Mouse (Mus musculus) C2C12 (cell line): ENCODE measurements around the gene Eif2s3x. TPM values are rescaled to one million over a fixed set of nuclear protein-coding genes. Genes with fewer than 3 reads are reported as not detected.

ENCODE experiments used
- H3K27me3 ChIP-seq: one replicate; pipeline ENCODE4 v1.6.1; 2011; ENCODE audit not compliant: control insufficient read depth, insufficient read depth, insufficient read length
- H3K36me3 ChIP-seq: one replicate; pipeline ENCODE4 v1.6.1; 2011; ENCODE audit not compliant: control insufficient read depth, insufficient read depth
- H3K4me3 ChIP-seq: one replicate; pipeline ENCODE4 v1.5.1; 2011; ENCODE audit warnings: mild to moderate bottlenecking, control low read depth; ENCODE audit not compliant: poor library complexity, insufficient read depth, severe bottlenecking
- H3K79me2 ChIP-seq: one replicate; pipeline ENCODE4 v1.6.1; 2011; ENCODE audit not compliant: control insufficient read depth, insufficient read depth
- H3K79me3 ChIP-seq: one replicate; pipeline ENCODE4 v1.6.1; 2011; ENCODE audit warnings: low read depth, control low read depth
- H3ac ChIP-seq: one replicate; pipeline ENCODE3; 2011; ENCODE audit warnings: low read depth; ENCODE audit not compliant: control insufficient read depth, insufficient read length
- CEBPB ChIP-seq: IDR thresholded peaks from one replicate; pipeline ENCODE4 v1.6.1; 2011; ENCODE audit warnings: low read depth, mild to moderate bottlenecking, control low read depth, moderate library complexity
- CTCF ChIP-seq: IDR thresholded peaks from one replicate; pipeline ENCODE4 v1.5.1; 2011; ENCODE audit not compliant: control insufficient read depth, insufficient read depth, insufficient read length
- FOSL1 ChIP-seq: IDR thresholded peaks from one replicate; pipeline ENCODE4 v1.8.0; 2011; ENCODE audit warnings: mild to moderate bottlenecking, low read length; ENCODE audit not compliant: poor library complexity, insufficient read depth, severe bottlenecking
- MAX ChIP-seq: IDR thresholded peaks from one replicate; pipeline ENCODE4 v1.6.1; 2011; ENCODE audit warnings: mild to moderate bottlenecking, control low read depth
- MYOD1 ChIP-seq: IDR thresholded peaks from one replicate; pipeline ENCODE4 v1.6.1; 2011; ENCODE audit warnings: low read depth; ENCODE audit not compliant: control insufficient read depth, insufficient read length
- MYOG ChIP-seq: IDR thresholded peaks from one replicate; pipeline ENCODE4 v1.6.1; 2011; ENCODE audit not compliant: control insufficient read depth, insufficient read length; ENCODE audit errors: extremely low read depth
- USF1 ChIP-seq: IDR thresholded peaks from one replicate; pipeline ENCODE4 v1.6.1; 2011; ENCODE audit warnings: low read depth, mild to moderate bottlenecking, control low read depth, moderate library complexity
- long read RNA-seq, 2 experiments: library from polyadenylated mRNA; unstranded; transcript quantifications; one replicate each; pipeline ENCODE4 v2.0.0; 2019 to 2020
- polyA plus RNA-seq: library from polyadenylated mRNA; unstranded; fragments of >200 nt; fragmentation: generic; extraction: Trizol; gene quantifications from one replicate; pipeline ENCODE4 v1.2.1, GENCODE M21; 2012; ENCODE audit warnings: missing spikeins

The Eif2s3x gene
- 68.2 TPM for polyA plus RNA-seq
- long read RNA-seq, experiment 1, transcript Eif2s3x-201 (12 exons, 3,647 nt) = major isoform, 64 of 85 reads
- long read RNA-seq, experiment 1, partial matches to known transcripts = 5 of 85 reads
- long read RNA-seq, experiment 1, other reads (novel, unspliced or antisense) = 16 of 85 reads
- long read RNA-seq, experiment 2, transcript Eif2s3x-201 (12 exons, 3,647 nt) = major isoform, 1,258 of 1,407 reads
- long read RNA-seq, experiment 2, partial matches to known transcripts = 30 of 1,407 reads
- long read RNA-seq, experiment 2, other reads (novel, unspliced or antisense) = 119 of 1,407 reads

DNA sequence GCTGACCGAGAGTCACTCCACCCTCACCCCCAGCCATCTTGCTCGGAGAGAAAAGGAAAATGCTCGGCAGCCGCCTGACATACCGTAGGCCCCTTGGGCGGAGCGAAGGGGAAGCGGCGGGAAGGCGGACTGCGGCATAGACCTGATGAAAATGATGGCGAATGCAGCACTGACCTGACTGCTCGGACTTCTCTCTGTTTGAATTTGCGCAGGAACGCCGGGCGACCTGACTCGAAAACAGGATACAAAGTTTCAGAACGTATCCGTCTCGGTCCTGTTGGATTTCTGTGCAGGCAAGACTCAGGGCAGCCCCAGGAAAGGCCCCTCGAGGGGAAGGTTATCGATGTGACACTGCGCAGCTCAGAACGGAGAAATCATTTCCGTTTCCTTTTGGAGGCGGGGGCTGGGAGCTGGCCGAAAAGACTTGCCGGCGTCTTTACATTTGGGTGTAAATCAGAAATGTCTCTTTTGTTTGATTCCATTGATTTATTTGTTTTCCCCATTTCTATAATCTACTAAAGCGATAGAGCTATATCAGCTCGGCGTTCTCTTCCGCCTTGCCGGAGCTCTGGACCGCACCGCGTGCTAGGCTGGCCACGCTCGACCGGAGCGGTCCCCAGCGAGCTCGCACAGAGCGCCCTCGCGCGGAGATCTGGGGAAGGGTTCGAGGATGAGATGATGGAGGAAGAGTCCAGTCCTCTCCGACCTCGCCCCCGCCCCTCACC, at the start of gene Eif2s3x:
Gene Eif2s3x (minus strand): TSS at position 266 of the 725 bp plus-strand sequence.
- peak within 1 kb of the TSS; percentile 86 for H3ac ChIP-seq
- H3K27me3 ChIP-seq = no peaks in the 10 kb centered on the region
- TF ChIP-seq FOSL1 (no peak), CTCF (peak; percentile 78), USF1 (no peak), CEBPB (no peak), MAX (peak; percentile 98), MYOD1 (no peak), MYOG (no peak)
- peak within 1 kb of the TSS; percentile 78 for H3K4me3 ChIP-seq
- peaks cover 38% of the 10 kb centered on the region for H3K79me3 ChIP-seq
- H3K79me2 ChIP-seq = peaks cover 48% of the 10 kb centered on the region
- H3K36me3 ChIP-seq = peaks cover 37% of the 10 kb centered on the region

DNA sequence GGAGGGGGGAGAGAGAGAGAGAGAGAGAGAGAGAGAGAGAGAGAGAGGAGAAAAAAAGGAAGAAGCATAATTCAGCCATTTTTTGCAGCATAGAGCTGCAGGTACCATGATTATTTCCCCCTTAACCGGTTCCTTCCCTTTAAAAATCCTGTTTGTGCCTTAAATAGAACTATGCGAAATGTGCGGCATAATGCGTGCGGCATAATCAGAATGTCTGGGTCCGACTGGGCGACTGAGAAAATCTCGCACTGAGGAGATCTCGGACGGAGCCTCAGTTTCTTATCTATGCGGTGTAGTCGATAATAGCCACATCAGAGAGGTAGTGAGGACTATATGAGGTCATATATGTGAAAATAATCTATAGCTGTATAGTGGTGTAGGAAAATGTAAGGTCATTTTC, 22.9 kb upstream of the Eif2s3x start:
- no peaks in the 10 kb centered on the region for H3K79me3 ChIP-seq
- no peaks in the 10 kb centered on the region for H3K36me3 ChIP-seq
- H3ac ChIP-seq = peak overlapping the region; percentile 12
- peak overlapping the region; percentile 48 for H3K4me3 ChIP-seq
- no peaks in the 10 kb centered on the region for H3K79me2 ChIP-seq
- H3K27me3 ChIP-seq = no peaks in the 10 kb centered on the region
- no peak for TF ChIP-seq MYOG
- no peak for TF ChIP-seq USF1
- TF ChIP-seq CEBPB = no peak
- no peak for TF ChIP-seq MAX
- TF ChIP-seq FOSL1 = no peak
- no peak for TF ChIP-seq CTCF
- no peak for TF ChIP-seq MYOD1

DNA sequence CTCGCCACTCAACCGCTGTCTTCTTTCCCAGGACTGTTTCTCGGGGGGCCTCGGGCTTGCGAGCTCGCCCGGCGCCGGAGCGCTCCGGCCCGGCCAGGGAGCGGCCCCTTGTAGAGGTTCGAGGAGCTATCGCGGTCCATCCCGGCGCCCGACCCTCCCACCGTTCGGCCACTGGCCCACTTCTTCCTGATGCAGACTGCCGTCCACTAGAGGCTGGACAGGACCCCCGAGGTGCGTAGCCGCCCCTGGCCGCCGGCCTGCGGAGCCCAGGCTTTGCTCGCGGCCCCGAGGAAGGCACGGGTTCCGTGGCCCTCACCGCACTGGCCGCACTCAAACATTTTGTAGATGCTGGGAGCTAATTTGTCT, 22.5 kb upstream of the Eif2s3x start:
- no peaks in the 10 kb centered on the region for H3K27me3 ChIP-seq
- H3K4me3 ChIP-seq = peak overlapping the region; percentile 48
- H3K36me3 ChIP-seq = no peaks in the 10 kb centered on the region
- H3K79me2 ChIP-seq = no peaks in the 10 kb centered on the region
- TF ChIP-seq CEBPB (no peak), MAX (no peak), MYOG (no peak), MYOD1 (no peak), CTCF (no peak), USF1 (no peak), FOSL1 (no peak)
- H3ac ChIP-seq = peak overlapping the region; percentile 88
- no peaks in the 10 kb centered on the region for H3K79me3 ChIP-seq

DNA sequence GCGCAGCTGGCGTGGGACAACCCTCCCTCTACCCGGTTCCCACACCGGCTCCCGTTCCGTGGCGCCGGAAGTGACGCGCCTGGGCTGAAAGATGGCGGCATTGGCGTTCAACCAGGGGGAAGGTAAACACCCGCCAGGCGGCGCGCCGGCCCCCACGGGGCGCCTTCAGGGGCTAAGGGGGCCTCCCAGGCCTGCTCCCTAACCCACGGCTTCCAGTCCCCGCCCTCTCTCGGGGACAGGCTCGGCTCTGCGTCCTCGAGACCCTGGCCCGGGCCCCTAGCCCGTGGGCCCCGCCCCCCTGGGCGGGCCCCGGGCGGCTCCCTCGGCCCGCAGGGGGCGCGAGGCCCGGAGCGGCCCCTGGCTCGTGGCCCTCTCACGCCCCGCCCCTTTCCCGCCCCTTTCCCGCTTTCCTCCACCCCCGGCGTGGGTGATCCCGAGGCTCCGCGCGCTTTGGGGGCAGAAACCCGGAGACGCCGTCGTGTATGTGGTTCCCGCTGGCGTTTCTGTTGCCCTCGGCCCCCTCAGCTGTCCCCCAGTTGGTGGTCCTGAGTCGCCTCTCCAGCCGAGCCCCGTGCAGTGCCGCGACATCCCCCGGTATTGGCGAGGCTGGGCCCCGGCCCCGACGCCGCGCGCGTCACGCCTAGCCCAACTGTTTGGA, 22.0 kb upstream of the Eif2s3x start, which contains the start of gene Klhl15:
Gene Klhl15 (plus strand): TSS at position 68 of the 658 bp plus-strand sequence.
- H3ac ChIP-seq = peak within 1 kb of the TSS; percentile 88
- peak within 1 kb of the TSS; percentile 48 for H3K4me3 ChIP-seq
- TF ChIP-seq FOSL1 (no peak), MAX (no peak), CTCF (no peak), USF1 (no peak), MYOD1 (no peak), CEBPB (no peak), MYOG (no peak)
- no peaks in the 10 kb centered on the region for H3K36me3 ChIP-seq
- no peaks in the 10 kb centered on the region for H3K79me2 ChIP-seq
- no peaks in the 10 kb centered on the region for H3K27me3 ChIP-seq
- no peaks in the 10 kb centered on the region for H3K79me3 ChIP-seq

DNA sequence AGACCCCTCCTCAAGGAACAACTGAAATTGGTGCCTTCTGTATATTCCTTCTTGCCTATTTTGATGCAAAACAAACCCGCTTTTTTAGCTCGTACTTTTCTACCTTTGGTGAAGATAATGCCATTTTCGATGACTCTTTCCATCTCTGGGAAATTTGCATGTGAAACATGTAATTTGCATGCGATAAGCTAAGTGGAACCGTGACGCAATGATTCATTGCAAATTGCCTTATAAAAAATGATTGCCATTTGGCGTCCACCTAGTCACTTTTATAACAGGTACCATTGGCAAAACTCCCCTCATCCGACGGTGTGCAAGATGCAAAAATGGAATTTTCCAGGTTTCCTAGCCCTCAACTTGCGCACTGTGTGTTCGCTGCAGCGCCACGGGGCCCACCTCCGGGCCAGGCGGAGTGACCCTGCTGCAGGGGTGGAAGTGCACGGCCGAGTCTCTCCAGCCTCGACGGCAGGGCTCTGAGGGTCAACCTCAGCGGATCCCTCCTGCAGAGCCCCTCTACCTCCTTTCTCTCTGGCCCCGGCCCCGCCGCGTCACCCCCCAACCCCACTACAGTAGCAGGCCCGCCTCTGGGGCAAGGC, 21.4 kb upstream of the Eif2s3x start:
- H3K79me2 ChIP-seq = no peaks in the 10 kb centered on the region
- no peaks in the 10 kb centered on the region for H3K27me3 ChIP-seq
- no peaks in the 10 kb centered on the region for H3K36me3 ChIP-seq
- peak overlapping the region; percentile 55 for H3ac ChIP-seq
- H3K79me3 ChIP-seq = no peaks in the 10 kb centered on the region
- TF ChIP-seq CTCF (no peak), USF1 (no peak), CEBPB (no peak), MYOG (no peak), MYOD1 (no peak), FOSL1 (no peak), MAX (no peak)
- H3K4me3 ChIP-seq = peak overlapping the region; percentile 48
